Mouse (Mus musculus): ENCODE results near the gene Doc2g. TPM values are rescaled to one million over a fixed set of nuclear protein-coding genes. Genes with fewer than 3 reads are reported as not detected.
"Not testable (repeated sequence)": the region's sequence is repeated elsewhere in the genome, so short reads cannot be mapped to it uniquely, and the experiment has no call there.

Doc2g gene
- polyA plus RNA-seq, 1 experiment from 2014 or later: 74.6 TPM

GRCm38 (mm10) chr19:4040941-4041340 is 37.8 kb downstream of the Doc2g start:
- H3K36me3 ChIP-seq; H3K27me3 ChIP-seq (replicated peaks); ATAC-seq (ENCODE audit: insufficient number of reproducible peaks, low FRiP score); H3K9me3 ChIP-seq (replicated peaks); H3K4me3 ChIP-seq; H3K27ac ChIP-seq (ENCODE audit: poor library complexity, severe bottlenecking); H3K9ac ChIP-seq; H3K4me2 ChIP-seq: not testable (repeated sequence)
- 80% methylated on average over 5 of the region's 5 CpGs for WGBS
- H3K4me1 ChIP-seq (replicated peaks): peaks cover 17% of the 10 kb centered on the region

GRCm38 (mm10) chr19:4041500-4041899 is 38.4 kb downstream of the Doc2g start:
- H3K27ac ChIP-seq (ENCODE audit: poor library complexity, severe bottlenecking); H3K36me3 ChIP-seq; ATAC-seq (ENCODE audit: insufficient number of reproducible peaks, low FRiP score); H3K9me3 ChIP-seq (replicated peaks); H3K9ac ChIP-seq; H3K27me3 ChIP-seq (replicated peaks); H3K4me2 ChIP-seq; H3K4me3 ChIP-seq: not testable (repeated sequence)
- WGBS: 85% methylated on average over 4 of the region's 4 CpGs
- peaks cover 15% of the 10 kb centered on the region for H3K4me1 ChIP-seq (replicated peaks)

GRCm38 (mm10) chr19:4042124-4042523 is 39.0 kb downstream of the Doc2g start:
- Histone ChIP-seq H3K4me1 (replicated peaks) (peaks cover 17% of the 10 kb centered on the region), H3K4me2 (no peak overlapping the region), H3K9me3 (replicated peaks) (no peaks in the 10 kb centered on the region), H3K27me3 (replicated peaks) (no peaks in the 10 kb centered on the region), H3K36me3 (no peaks in the 10 kb centered on the region), H3K4me3 (no peak overlapping the region), H3K27ac (ENCODE audit: poor library complexity, severe bottlenecking) (no peak overlapping the region), H3K9ac (no peak overlapping the region)
- 69% methylated on average over 14 of the region's 14 CpGs for WGBS
- ATAC-seq (ENCODE audit: insufficient number of reproducible peaks, low FRiP score): no peak

GRCm38 (mm10) chr19:4044109-4044508 is 41.0 kb downstream of the Doc2g start:
- ATAC-seq (ENCODE audit: insufficient number of reproducible peaks, low FRiP score); H3K27ac ChIP-seq (ENCODE audit: poor library complexity, severe bottlenecking); H3K27me3 ChIP-seq (replicated peaks); H3K36me3 ChIP-seq; H3K9ac ChIP-seq; H3K9me3 ChIP-seq (replicated peaks); H3K4me2 ChIP-seq; H3K4me3 ChIP-seq: not testable (repeated sequence)
- H3K4me1 ChIP-seq (replicated peaks): 0 out of 2 replicates have a peak, but pooled peaks cover 11% of the 10 kb centered on the region
- 85% methylated on average over 5 of the region's 5 CpGs for WGBS

GRCm38 (mm10) chr19:4045966-4046865 is 43.1 kb downstream of the Doc2g start, which contains the start of gene Gstp2:
Gene Gstp2 (minus strand): TSS chr19:4046023.
- Histone ChIP-seq H3K27ac (ENCODE audit: poor library complexity, severe bottlenecking) (no peak within 1 kb of the TSS; the same call in 1 of the 2 replicates), H3K4me3 (no peak within 1 kb of the TSS)
- ATAC-seq (ENCODE audit: insufficient number of reproducible peaks, low FRiP score): peak; percentile 81

GRCm38 (mm10) chr19:4046866-4047254 is 43.7 kb downstream of the Doc2g start:
- 80% methylated on average over 8 of the region's 8 CpGs for WGBS
- no peak for ATAC-seq (ENCODE audit: insufficient number of reproducible peaks, low FRiP score)
- Histone ChIP-seq H3K27ac (ENCODE audit: poor library complexity, severe bottlenecking) (no peak overlapping the region), H3K4me1 (replicated peaks) (0 out of 2 replicates have a peak, but pooled peaks cover 11% of the 10 kb centered on the region), H3K4me3 (no peak overlapping the region), H3K9me3 (replicated peaks) (no peaks in the 10 kb centered on the region), H3K27me3 (replicated peaks) (no peaks in the 10 kb centered on the region), H3K36me3 (no peaks in the 10 kb centered on the region), H3K9ac (no peak overlapping the region), H3K4me2 (no peak overlapping the region)

More at GRCm38 (mm10) chr19:4045966-4046865, 43.1 kb downstream of the Doc2g start, which contains the start of gene Gstp2:
- no peak within 1 kb of the TSS for H3K9ac ChIP-seq
- H3K4me2 ChIP-seq: peak within 1 kb of the TSS; percentile 48
- no peaks in the 10 kb centered on the region for H3K9me3 ChIP-seq (replicated peaks)
- WGBS: 45% methylated on average over 16 of the region's 16 CpGs
- no peaks in the 10 kb centered on the region for H3K27me3 ChIP-seq (replicated peaks)
- H3K36me3 ChIP-seq: no peaks in the 10 kb centered on the region
- H3K4me1 ChIP-seq (replicated peaks): 0 out of 2 replicates have a peak, but pooled peaks cover 11% of the 10 kb centered on the region

- H3K36me3 ChIP-seq: no peaks in the 10 kb centered on the region
- 23% methylated on average over 4 of the region's 4 CpGs for WGBS
- no peak overlapping the region for H3K4me2 ChIP-seq
- H3K4me1 ChIP-seq (replicated peaks): 0 out of 2 replicates have a peak, but pooled peaks cover 11% of the 10 kb centered on the region
- no peaks in the 10 kb centered on the region for H3K9me3 ChIP-seq (replicated peaks)
- no peak overlapping the region for H3K27ac ChIP-seq (ENCODE audit: poor library complexity, severe bottlenecking)
- ATAC-seq (ENCODE audit: insufficient number of reproducible peaks, low FRiP score): no peak
- H3K27me3 ChIP-seq (replicated peaks): no peaks in the 10 kb centered on the region
- H3K9ac ChIP-seq: no peak overlapping the region
- H3K4me3 ChIP-seq: no peak overlapping the region
Observed at GRCm38 (mm10) chr19:4047859-4048258, 44.7 kb downstream of the Doc2g start.

- H3K4me1 ChIP-seq (replicated peaks): 0 out of 2 replicates have a peak, but pooled peaks cover 11% of the 10 kb centered on the region
- H3K4me2 ChIP-seq; H3K9ac ChIP-seq; H3K9me3 ChIP-seq (replicated peaks); H3K36me3 ChIP-seq; H3K27me3 ChIP-seq (replicated peaks); ATAC-seq (ENCODE audit: insufficient number of reproducible peaks, low FRiP score); H3K27ac ChIP-seq (ENCODE audit: poor library complexity, severe bottlenecking); H3K4me3 ChIP-seq: not testable (repeated sequence)
- WGBS: 69% methylated on average over 5 of the region's 5 CpGs
Observed at GRCm38 (mm10) chr19:4049069-4049468, 46.0 kb downstream of the Doc2g start.

GRCm38 (mm10) chr19:4051016-4051415 is 47.9 kb downstream of the Doc2g start:
- Histone ChIP-seq H3K4me2 (no peak overlapping the region), H3K4me1 (replicated peaks) (0 out of 2 replicates have a peak, but pooled peaks cover 7% of the 10 kb centered on the region), H3K4me3 (no peak overlapping the region), H3K9ac (no peak overlapping the region), H3K9me3 (replicated peaks) (no peaks in the 10 kb centered on the region), H3K36me3 (no peaks in the 10 kb centered on the region), H3K27me3 (replicated peaks) (no peaks in the 10 kb centered on the region), H3K27ac (ENCODE audit: poor library complexity, severe bottlenecking) (no peak overlapping the region)
- WGBS: 89% methylated on average over 5 of the region's 5 CpGs
- ATAC-seq (ENCODE audit: insufficient number of reproducible peaks, low FRiP score): no peak

- no peak overlapping the region for H3K9ac ChIP-seq
- no peak overlapping the region for H3K27ac ChIP-seq (ENCODE audit: poor library complexity, severe bottlenecking)
- no peaks in the 10 kb centered on the region for H3K27me3 ChIP-seq (replicated peaks)
- H3K9me3 ChIP-seq (replicated peaks): no peaks in the 10 kb centered on the region
- peaks cover 9% of the 10 kb centered on the region for H3K4me1 ChIP-seq (replicated peaks)
- no peak overlapping the region for H3K4me3 ChIP-seq
- 49% methylated on average over 10 of the region's 10 CpGs for whole genome bisulfite sequencing
- H3K36me3 ChIP-seq: no peaks in the 10 kb centered on the region
- H3K4me2 ChIP-seq: no peak overlapping the region
- no peak for ATAC-seq (ENCODE audit: insufficient number of reproducible peaks, low FRiP score)
Observed at GRCm38 (mm10) chr19:4051741-4052515, 48.8 kb downstream of the Doc2g start.

GRCm38 (mm10) chr19:4052516-4053030 is 49.5 kb downstream of the Doc2g start:
- ATAC-seq (ENCODE audit: insufficient number of reproducible peaks, low FRiP score): no peak
- Histone ChIP-seq H3K27me3 (replicated peaks) (no peaks in the 10 kb centered on the region), H3K27ac (ENCODE audit: poor library complexity, severe bottlenecking) (no peak overlapping the region), H3K4me3 (no peak overlapping the region), H3K4me1 (replicated peaks) (peaks cover 10% of the 10 kb centered on the region), H3K9ac (no peak overlapping the region), H3K9me3 (replicated peaks) (no peaks in the 10 kb centered on the region), H3K4me2 (no peak overlapping the region), H3K36me3 (no peaks in the 10 kb centered on the region)
- WGBS: 64% methylated on average over 5 of the region's 5 CpGs
